Mouse (Mus musculus): ENCODE measurements around the gene Prkch.

DNA sequence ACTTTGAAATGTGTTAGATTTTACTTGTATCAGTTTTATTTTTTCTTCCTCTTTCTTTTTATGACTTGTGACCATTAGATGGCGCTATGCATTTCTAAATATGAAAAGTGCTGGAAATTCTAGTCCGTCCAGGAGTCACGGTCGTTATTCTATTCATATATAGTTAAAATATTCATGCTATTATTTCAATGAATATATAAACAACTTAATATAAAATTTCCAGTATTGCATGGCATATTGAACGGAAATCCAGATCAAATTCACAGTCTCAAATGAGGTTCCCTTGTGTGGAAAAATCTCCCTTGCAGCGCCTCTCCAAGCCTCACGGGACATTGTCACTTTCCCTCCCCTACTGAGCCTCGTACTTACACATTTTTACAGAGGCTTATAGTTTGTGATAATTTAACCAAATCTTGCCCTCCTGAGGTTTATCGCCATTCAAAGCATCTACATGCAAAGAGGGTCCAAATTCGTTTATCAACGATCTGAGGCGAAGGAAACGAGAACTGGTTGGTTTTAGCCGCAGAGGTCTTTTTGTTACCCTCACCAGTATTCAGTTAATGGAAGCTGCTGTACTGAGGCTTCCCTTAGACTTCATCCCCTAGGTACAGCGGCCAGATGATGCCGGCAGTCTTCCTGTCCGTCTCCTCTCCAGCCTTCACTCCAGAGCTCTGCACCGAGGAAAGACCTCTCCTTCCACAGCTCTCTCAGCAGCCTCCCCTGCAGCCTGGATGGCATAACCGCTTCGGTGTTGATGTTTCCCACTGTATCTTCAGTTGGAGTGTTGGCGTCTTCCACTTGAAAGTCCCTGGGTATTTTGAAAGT is 19.6 kb upstream of the Prkch start:
- TF ChIP-seq CTCF (IDR thresholded peaks at IDR 0.05; ENCODE audit: low read depth, low read length) (no peak), TAL1 (conservative IDR thresholded peaks at IDR 0.05; ENCODE audit: low read depth, low read length) (no peak), GATA1 (IDR thresholded peaks at IDR 0.05; ENCODE audit: borderline replicate concordance, low read length) (no peak), POLR2AphosphoS5 (IDR thresholded peaks at IDR 0.05; ENCODE audit: insufficient replicate concordance, low read depth, low read length) (no peak), GATA2 (IDR thresholded peaks at IDR 0.05; ENCODE audit: borderline replicate concordance, low read depth, low read length) (no peak)
